Mouse (Mus musculus) forebrain, embryonic 15.5 days (tissue): Measurements from ENCODE around the gene Cep152. TPM values are rescaled to one million over a fixed set of nuclear protein-coding genes. Genes with fewer than 3 reads are reported as not detected.

Experiments
- ATAC-seq: fragments of 200-750 bp; cut with Nextera tagmentation; replicated peaks from 2 replicates; pipeline ENCODE4 v1.8.0; 2017; ENCODE audit warnings: mild to moderate bottlenecking, moderate TSS enrichment, moderate library complexity
- H3K27ac ChIP-seq: fragments of 300-500 bp; sonication (generic); replicated peaks from 2 replicates; pipeline ENCODE4 v1.5.1; 2015; ENCODE audit warnings: mild to moderate bottlenecking, inconsistent platforms
- H3K27me3 ChIP-seq: fragments of 300-500 bp; sonication (generic); 2 replicates; pipeline ENCODE4 v1.6.1; 2015; ENCODE audit warnings: inconsistent platforms
- H3K36me3 ChIP-seq: fragments of 300-500 bp; sonication (generic); 2 replicates; pipeline ENCODE4 v1.6.1; 2015; ENCODE audit warnings: mild to moderate bottlenecking, inconsistent platforms
- H3K4me1 ChIP-seq: fragments of 300-500 bp; sonication (generic); 2 replicates; pipeline ENCODE4 v1.6.1; 2015; ENCODE audit warnings: inconsistent platforms
- H3K4me2 ChIP-seq: fragments of 300-500 bp; sonication (generic); replicated peaks from 2 replicates; pipeline ENCODE4 v1.6.1; 2015; ENCODE audit warnings: mild to moderate bottlenecking, inconsistent platforms
- H3K4me3 ChIP-seq: fragments of 300-500 bp; sonication (generic); 2 replicates; pipeline ENCODE4 v1.5.1; 2015; ENCODE audit warnings: mild to moderate bottlenecking, inconsistent platforms
- H3K9ac ChIP-seq: fragments of 300-500 bp; sonication (generic); replicated peaks from 2 replicates; pipeline ENCODE4 v1.6.1; 2015; ENCODE audit warnings: mild to moderate bottlenecking, inconsistent platforms
- H3K9me3 ChIP-seq: fragments of 300-500 bp; sonication (generic); 2 replicates; pipeline ENCODE4 v1.6.1; 2016; ENCODE audit warnings: inconsistent platforms
- WGBS: fragments of 180-500 bp; shearing (Covaris S2); methylation state at CpG from one replicate; pipeline ENCODE4 v1.1.7; 2015; ENCODE audit warnings: mixed read lengths; 5-methylcytosine and 5-hydroxymethylcytosine counted together
- polyA plus RNA-seq: library from polyadenylated mRNA; unstranded; fragments of >200 nt; fragmentation: Nextera tagmentation; extraction: Ambion mirVana; gene quantifications from 2 replicates; pipeline ENCODE4 v1.2.1, GENCODE M21; 2015

Cep152 gene
- 4.4 and 4.5 TPM in 2 replicates for polyA plus RNA-seq

DNA sequence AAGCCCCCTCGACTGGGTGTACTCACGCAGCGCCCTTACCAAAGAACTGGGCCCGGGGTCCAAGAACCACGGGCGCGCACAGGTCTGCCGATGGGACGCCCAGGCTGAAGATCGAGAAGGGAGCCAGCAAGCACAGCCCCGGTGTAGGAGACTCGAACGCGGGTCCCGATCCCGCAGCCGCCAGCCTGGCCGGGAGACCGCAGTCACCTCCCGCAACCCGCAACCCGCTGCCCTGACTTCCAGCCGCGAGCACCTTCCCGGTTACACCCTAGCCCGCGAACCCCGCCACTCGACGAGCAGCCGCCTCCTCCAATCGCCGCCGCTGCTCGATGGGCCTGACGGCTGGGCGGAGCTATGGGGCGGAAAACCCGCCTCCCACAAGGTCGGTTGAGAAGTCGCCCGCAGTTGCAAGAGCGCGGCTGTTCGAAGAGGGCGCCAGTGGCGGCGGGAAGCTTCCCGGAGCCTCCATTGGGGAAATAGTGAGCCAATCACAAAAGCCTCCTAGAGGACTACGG, at the start of gene Cep152:
Gene Cep152 (minus strand): TSS at position 277 of the 515 bp plus-strand sequence.
- ATAC-seq: peak; percentile 99
- under 1% methylated on average over 50 of the region's 50 CpGs for WGBS
- peak within 1 kb of the TSS; percentile 61 for H3K9ac ChIP-seq
- H3K27ac ChIP-seq: no peak within 1 kb of the TSS
- H3K4me3 ChIP-seq: peak within 1 kb of the TSS; percentile 82
- H3K4me2 ChIP-seq: peak within 1 kb of the TSS; percentile 63
- H3K4me1 ChIP-seq: peaks cover 25% of the 10 kb centered on the region
- H3K27me3 ChIP-seq: no peaks in the 10 kb centered on the region
- no peaks in the 10 kb centered on the region for H3K9me3 ChIP-seq
- no peaks in the 10 kb centered on the region for H3K36me3 ChIP-seq

GRCm38 (mm10) chr2:125672957-125673631, 48.2 kb upstream of the Cep152 start, which contains the start of gene Eid1:
Eid1 (plus strand) TSS chr2:125673095.
- H3K27ac ChIP-seq: peak within 1 kb of the TSS; percentile 98
- H3K4me3 ChIP-seq: peak within 1 kb of the TSS; percentile 65
- H3K9me3 ChIP-seq: no peaks in the 10 kb centered on the region
- WGBS: under 1% methylated on average over 63 of the region's 79 CpGs
- H3K36me3 ChIP-seq: no peaks in the 10 kb centered on the region
- peaks cover 14% of the 10 kb centered on the region for H3K4me1 ChIP-seq
- peak; percentile 93 for ATAC-seq
- peak within 1 kb of the TSS; percentile 61 for H3K4me2 ChIP-seq
- H3K27me3 ChIP-seq: no peaks in the 10 kb centered on the region
- H3K9ac ChIP-seq: peak within 1 kb of the TSS; percentile 80

- WGBS: 15% methylated on average over 15 of the region's 20 CpGs
These were observed 47.6 kb upstream of the Cep152 start for GRCm38 (mm10) chr2:125672568-125672956.

GRCm38 (mm10) chr2:125670846-125671245, 45.9 kb upstream of the Cep152 start:
- H3K9ac ChIP-seq: no peak overlapping the region
- WGBS: 47% methylated on average over 1 of the region's 1 CpGs
- H3K27me3 ChIP-seq: no peaks in the 10 kb centered on the region
- no peak overlapping the region for H3K4me2 ChIP-seq
- no peak overlapping the region for H3K27ac ChIP-seq
- no peak for ATAC-seq
- H3K9me3 ChIP-seq: no peaks in the 10 kb centered on the region
- no peaks in the 10 kb centered on the region for H3K36me3 ChIP-seq
- H3K4me3 ChIP-seq: no peak overlapping the region
- peaks cover 14% of the 10 kb centered on the region for H3K4me1 ChIP-seq

More at GRCm38 (mm10) chr2:125672568-125672956, 47.6 kb upstream of the Cep152 start:
- H3K27ac ChIP-seq: peak overlapping the region; percentile 98
- no peaks in the 10 kb centered on the region for H3K9me3 ChIP-seq
- H3K36me3 ChIP-seq: no peaks in the 10 kb centered on the region
- peak overlapping the region; percentile 61 for H3K4me2 ChIP-seq
- H3K4me1 ChIP-seq: peaks cover 14% of the 10 kb centered on the region
- H3K4me3 ChIP-seq: peak overlapping the region; percentile 65
- peak overlapping the region; percentile 80 for H3K9ac ChIP-seq
- ATAC-seq: no peak; the same call in 1 of the 2 replicates
- H3K27me3 ChIP-seq: no peaks in the 10 kb centered on the region

DNA sequence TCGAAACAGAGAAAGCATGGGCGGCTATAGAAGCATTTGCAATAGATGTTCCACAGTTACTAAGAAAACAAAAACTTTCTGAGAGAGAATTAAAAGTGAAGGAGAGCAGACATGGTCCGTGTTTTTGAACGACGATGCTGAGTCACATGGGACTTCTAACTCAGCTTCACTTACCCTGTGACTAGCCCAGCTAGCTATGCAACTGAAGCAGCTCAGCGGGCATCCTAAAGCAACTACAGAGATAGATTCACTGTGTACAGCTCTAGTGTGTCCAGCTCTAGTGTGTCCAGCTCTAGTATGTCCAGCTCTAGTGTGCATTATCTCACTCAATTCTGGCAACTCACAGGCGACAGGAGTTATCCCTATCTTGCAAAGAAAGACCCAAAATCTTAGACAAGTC, 42.8 kb upstream of the Cep152 start:
- H3K9me3 ChIP-seq: no peaks in the 10 kb centered on the region
- WGBS: 90% methylated on average over 7 of the region's 7 CpGs
- no peak for ATAC-seq
- H3K4me1 ChIP-seq: peaks cover 6% of the 10 kb centered on the region; the same call in 1 of the 2 replicates
- H3K36me3 ChIP-seq: no peaks in the 10 kb centered on the region
- H3K4me3 ChIP-seq: no peak overlapping the region
- H3K27me3 ChIP-seq: no peaks in the 10 kb centered on the region
- H3K4me2 ChIP-seq: no peak overlapping the region
- no peak overlapping the region for H3K9ac ChIP-seq
- no peak overlapping the region for H3K27ac ChIP-seq

- Histone ChIP-seq H3K4me3 (no peak overlapping the region), H3K9ac (no peak overlapping the region), H3K36me3 (no peaks in the 10 kb centered on the region), H3K27ac (no peak overlapping the region), H3K4me2 (no peak overlapping the region), H3K27me3 (no peaks in the 10 kb centered on the region), H3K4me1 (peaks cover 3% of the 10 kb centered on the region; the same call in 1 of the 2 replicates), H3K9me3 (no peaks in the 10 kb centered on the region)
- WGBS: 77% methylated on average over 5 of the region's 5 CpGs
- ATAC-seq: no peak
These were observed 42.3 kb upstream of the Cep152 start for GRCm38 (mm10) chr2:125667184-125667583.

DNA sequence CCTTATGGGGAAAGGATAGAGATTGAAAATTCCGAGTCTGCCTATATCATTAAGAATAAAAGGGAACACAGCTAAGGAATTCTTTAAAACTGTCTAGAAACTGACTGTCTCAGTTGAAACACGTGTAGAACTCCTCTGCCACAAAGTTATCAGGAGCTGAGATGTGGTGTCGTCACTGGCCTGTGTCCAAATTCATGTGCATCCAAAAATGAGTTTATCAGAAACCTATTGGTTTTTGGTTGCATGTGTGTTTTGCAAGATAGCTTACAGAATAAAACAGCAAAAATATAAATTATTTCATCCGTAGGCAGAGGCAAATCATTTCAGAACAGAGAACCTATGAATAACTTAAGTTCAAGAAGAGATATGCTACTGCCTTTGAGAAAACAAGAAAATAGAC, 41.8 kb upstream of the Cep152 start:
- 81% methylated on average over 4 of the region's 4 CpGs for whole genome bisulfite sequencing
- ATAC-seq: no peak
- no peaks in the 10 kb centered on the region for H3K27me3 ChIP-seq

DNA sequence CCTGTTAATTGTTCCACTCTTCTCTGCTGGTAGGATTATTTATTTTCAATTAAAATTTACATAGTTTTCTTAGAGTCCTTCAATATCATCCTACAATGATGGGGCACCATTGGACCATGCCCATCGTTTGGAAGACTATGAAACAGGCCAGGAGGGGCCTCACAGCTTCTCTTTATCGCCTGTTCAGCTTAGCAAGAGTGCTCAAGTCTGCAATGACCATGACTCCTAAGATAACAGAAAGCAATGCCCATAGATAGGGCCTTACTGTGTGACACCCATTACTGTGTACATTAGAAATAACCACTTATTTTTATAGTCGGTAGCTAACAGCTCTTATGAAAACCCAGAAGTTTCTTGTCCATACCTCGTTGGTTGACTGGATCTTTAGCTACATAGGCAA, 41.0 kb upstream of the Cep152 start:
- H3K4me3 ChIP-seq: no peak overlapping the region
- H3K27ac ChIP-seq: no peak overlapping the region
- no peak overlapping the region for H3K9ac ChIP-seq
- H3K36me3 ChIP-seq: no peaks in the 10 kb centered on the region
- peaks cover 4% of the 10 kb centered on the region; the same call in 1 of the 2 replicates for H3K4me1 ChIP-seq
- H3K9me3 ChIP-seq: no peaks in the 10 kb centered on the region
- 89% methylated on average over 4 of the region's 4 CpGs for WGBS
- ATAC-seq: no peak
- H3K27me3 ChIP-seq: no peaks in the 10 kb centered on the region
- no peak overlapping the region for H3K4me2 ChIP-seq

More for the DNA sequence above, 41.8 kb upstream of the Cep152 start:
- H3K27ac ChIP-seq: no peak overlapping the region
- H3K4me3 ChIP-seq: no peak overlapping the region
- H3K4me2 ChIP-seq: no peak overlapping the region
- H3K9me3 ChIP-seq: no peaks in the 10 kb centered on the region
- peaks cover 3% of the 10 kb centered on the region; the same call in 1 of the 2 replicates for H3K4me1 ChIP-seq
- no peaks in the 10 kb centered on the region for H3K36me3 ChIP-seq
- H3K9ac ChIP-seq: no peak overlapping the region

DNA sequence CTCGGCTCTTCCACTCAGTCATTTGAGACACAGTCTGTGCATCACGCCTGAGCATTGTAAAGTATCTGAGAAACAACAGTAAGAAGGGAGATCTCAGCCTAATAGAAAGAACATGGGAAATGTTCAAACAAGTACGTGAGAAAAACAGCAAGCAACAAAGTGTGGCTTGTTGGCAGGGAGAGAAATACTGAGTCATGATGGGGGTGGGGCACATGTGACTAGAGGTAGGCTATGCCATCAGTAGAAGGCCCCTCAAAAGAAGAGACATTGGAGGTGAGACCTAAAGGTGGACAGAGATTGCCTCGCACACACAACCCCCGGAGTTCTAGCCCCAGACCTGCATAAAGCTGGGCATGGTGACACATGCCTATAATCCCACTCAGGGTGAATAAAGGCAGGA, 40.3 kb upstream of the Cep152 start:
- Histone ChIP-seq H3K27ac (no peak overlapping the region), H3K9me3 (no peaks in the 10 kb centered on the region), H3K27me3 (no peaks in the 10 kb centered on the region), H3K4me2 (no peak overlapping the region), H3K4me3 (no peak overlapping the region), H3K4me1 (peaks cover 8% of the 10 kb centered on the region; the same call in 1 of the 2 replicates), H3K36me3 (no peaks in the 10 kb centered on the region), H3K9ac (no peak overlapping the region)
- WGBS: 86% methylated on average over 5 of the region's 5 CpGs
- ATAC-seq: no peak

- Histone ChIP-seq H3K27ac (no peak overlapping the region), H3K4me1 (peaks cover 8% of the 10 kb centered on the region; the same call in 1 of the 2 replicates), H3K27me3 (no peaks in the 10 kb centered on the region), H3K4me2 (no peak overlapping the region), H3K9me3 (no peaks in the 10 kb centered on the region), H3K36me3 (no peaks in the 10 kb centered on the region), H3K4me3 (no peak overlapping the region), H3K9ac (no peak overlapping the region)
- no peak for ATAC-seq
- 96% methylated on average over 3 of the region's 3 CpGs for WGBS
These were observed 37.6 kb upstream of the Cep152 start for GRCm38 (mm10) chr2:125662517-125662916.

- Histone ChIP-seq H3K36me3 (no peaks in the 10 kb centered on the region), H3K4me3 (peak overlapping the region; percentile 24; the same call in 1 of the 2 replicates), H3K4me1 (peaks cover 8% of the 10 kb centered on the region; the same call in 1 of the 2 replicates), H3K27me3 (no peaks in the 10 kb centered on the region), H3K27ac (no peak overlapping the region), H3K9ac (no peak overlapping the region), H3K9me3 (no peaks in the 10 kb centered on the region), H3K4me2 (peak overlapping the region; percentile 40)
- WGBS: 77% methylated on average over 4 of the region's 4 CpGs
- ATAC-seq: no peak
These were observed 36.2 kb upstream of the Cep152 start for GRCm38 (mm10) chr2:125661156-125661555.

GRCm38 (mm10) chr2:125660537-125661130, 35.7 kb upstream of the Cep152 start:
- H3K9ac ChIP-seq: peak overlapping the region; percentile 33
- H3K27ac ChIP-seq: no peak overlapping the region
- peak overlapping the region; percentile 24 for H3K4me3 ChIP-seq
- 55% methylated on average over 20 of the region's 20 CpGs for WGBS
- no peaks in the 10 kb centered on the region for H3K27me3 ChIP-seq
- no peaks in the 10 kb centered on the region for H3K9me3 ChIP-seq
- H3K4me2 ChIP-seq: peak overlapping the region; percentile 40
- no peaks in the 10 kb centered on the region for H3K36me3 ChIP-seq
- peaks cover 8% of the 10 kb centered on the region; the same call in 1 of the 2 replicates for H3K4me1 ChIP-seq
- peak; percentile 42 for ATAC-seq
